Mouse (Mus musculus) urinary bladder, postnatal 36 days (tissue): Measurements from ENCODE around the gene 4932411N23Rik.
"Not testable (repeated sequence)": the region's sequence is repeated elsewhere in the genome, so short reads cannot be mapped to it uniquely, and the experiment has no call there.

Source experiments
- DNase-seq, 2 experiments: peaks; one replicate each; pipeline ENCODE4 v3.0.0; 2022; ENCODE audit warnings: low spot score in 2 of 2, mixed read lengths in 1 of 2

4932411N23Rik gene

GRCm38 (mm10) chrX:126815768-126816167 is at the start of gene 4932411N23Rik:
4932411N23Rik (minus strand) TSS chrX:126815868.
- DNase-seq: no peak

- DNase-seq: no peak
These were observed 35.8 kb downstream of the 4932411N23Rik start for GRCm38 (mm10) chrX:126779895-126780294.

DNA sequence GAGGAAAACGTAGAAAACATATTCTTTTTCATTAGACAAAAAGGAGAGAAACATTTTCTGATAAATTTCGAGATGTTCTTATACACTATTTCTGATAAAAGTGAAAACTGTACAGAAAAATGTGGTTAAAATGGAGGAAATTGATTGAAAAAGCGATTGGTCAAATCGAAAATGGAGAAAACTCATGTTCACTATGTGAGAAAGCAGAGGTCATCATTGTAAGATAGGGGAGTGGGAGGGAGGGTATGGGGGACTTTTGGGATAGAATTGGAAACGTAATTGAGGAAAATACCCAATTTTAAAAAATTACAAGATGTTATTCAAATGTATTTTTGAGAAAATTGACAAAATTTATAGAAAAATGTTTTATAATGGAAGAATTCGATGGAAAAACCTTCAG is 38.0 kb downstream of the 4932411N23Rik start:
- not testable (repeated sequence) for DNase-seq

DNA sequence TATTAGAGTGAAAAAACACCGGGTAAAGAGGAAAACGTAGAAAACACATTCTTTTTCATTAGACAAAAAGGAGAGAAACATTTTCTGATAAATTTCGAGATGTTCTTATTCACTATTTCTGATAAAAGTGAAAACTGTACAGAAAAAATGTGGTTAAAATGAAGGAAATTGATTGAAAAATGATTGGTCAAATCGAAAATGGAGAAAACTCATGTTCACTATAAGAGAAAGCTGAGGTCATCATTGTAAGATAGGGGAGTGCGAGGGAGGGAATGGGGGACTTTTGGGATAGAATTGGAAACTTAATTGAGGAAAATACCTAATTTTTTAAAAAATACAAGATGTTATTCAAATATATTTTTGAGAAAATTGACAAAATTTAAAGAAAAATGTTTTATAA is 40.8 kb downstream of the 4932411N23Rik start:
- DNase-seq: not testable (repeated sequence)

- DNase-seq: not testable (repeated sequence)
These were observed 42.2 kb downstream of the 4932411N23Rik start for GRCm38 (mm10) chrX:126773511-126773910.
